Mouse (Mus musculus) embryonic facial prominence, embryonic 15.5 days (tissue): Measurements from ENCODE around the gene Gclc. TPM values are rescaled to one million over a fixed set of nuclear protein-coding genes. Genes with fewer than 3 reads are reported as not detected.

Source experiments
- ATAC-seq: fragments of 200-750 bp; cut with Nextera tagmentation; 2 replicates; pipeline ENCODE4 v1.8.0; 2017; ENCODE audit warnings: low read depth, moderate TSS enrichment; ENCODE audit not compliant: insufficient number of reproducible peaks, low FRiP score, low TSS enrichment
- H3K27ac ChIP-seq: fragments of 300-500 bp; sonication (generic); replicated peaks from 2 replicates; pipeline ENCODE4 v1.5.1; 2015; ENCODE audit warnings: mild to moderate bottlenecking, inconsistent platforms
- H3K27me3 ChIP-seq: fragments of 300-500 bp; sonication (generic); 2 replicates; pipeline ENCODE4 v1.6.1; 2015; ENCODE audit warnings: inconsistent platforms
- H3K36me3 ChIP-seq: fragments of 300-500 bp; sonication (generic); 2 replicates; pipeline ENCODE4 v1.6.1; 2015; ENCODE audit warnings: mild to moderate bottlenecking, inconsistent platforms
- H3K4me1 ChIP-seq: fragments of 300-500 bp; sonication (generic); 2 replicates; pipeline ENCODE4 v1.6.1; 2015; ENCODE audit warnings: inconsistent platforms
- H3K4me2 ChIP-seq: fragments of 300-500 bp; sonication (generic); replicated peaks from 2 replicates; pipeline ENCODE4 v1.6.1; 2015; ENCODE audit warnings: mild to moderate bottlenecking, inconsistent platforms
- H3K4me3 ChIP-seq: fragments of 300-500 bp; sonication (generic); replicated peaks from 2 replicates; pipeline ENCODE4 v1.5.1; 2015; ENCODE audit warnings: mild to moderate bottlenecking, inconsistent platforms
- H3K9ac ChIP-seq: fragments of 300-500 bp; sonication (generic); 2 replicates; pipeline ENCODE4 v1.6.1; 2015; ENCODE audit warnings: inconsistent platforms
- H3K9me3 ChIP-seq: fragments of 300-500 bp; sonication (generic); replicated peaks from 2 replicates; pipeline ENCODE4 v1.6.1; 2016; ENCODE audit warnings: inconsistent platforms
- WGBS: fragments of 180-500 bp; shearing (Covaris S2); methylation state at CpG from one replicate; pipeline ENCODE4 v1.1.7; 2015; 5-methylcytosine and 5-hydroxymethylcytosine counted together
- polyA plus RNA-seq: library from polyadenylated mRNA; unstranded; fragments of >200 nt; fragmentation: Nextera tagmentation; extraction: Ambion mirVana; gene quantifications from 2 replicates; pipeline ENCODE4 v1.2.1, GENCODE M21; 2015

Gene Gclc
- polyA plus RNA-seq, 1 experiment from 2014 or later = 16.3 TPM

DNA sequence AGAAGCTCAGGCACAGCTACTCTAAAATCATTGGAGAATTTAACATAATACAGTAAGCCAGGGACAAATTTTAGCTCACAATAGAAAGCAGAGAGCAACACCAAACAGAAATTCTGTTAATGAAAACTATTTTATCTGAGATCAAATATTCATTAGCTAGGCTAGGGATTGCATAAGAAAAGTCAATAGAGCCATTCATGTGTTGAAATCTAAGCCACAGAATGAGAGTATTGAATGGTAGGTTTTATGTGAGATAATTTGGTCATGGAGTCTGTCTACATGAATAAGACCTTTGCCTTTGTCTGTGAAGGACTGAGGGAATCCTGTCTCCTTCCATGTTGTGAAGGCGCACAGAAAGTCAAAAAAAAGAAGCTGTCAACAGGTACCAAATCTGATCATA lies 34.7 kb upstream of the Gclc start:
- H3K36me3 ChIP-seq = no peaks in the 10 kb centered on the region

DNA sequence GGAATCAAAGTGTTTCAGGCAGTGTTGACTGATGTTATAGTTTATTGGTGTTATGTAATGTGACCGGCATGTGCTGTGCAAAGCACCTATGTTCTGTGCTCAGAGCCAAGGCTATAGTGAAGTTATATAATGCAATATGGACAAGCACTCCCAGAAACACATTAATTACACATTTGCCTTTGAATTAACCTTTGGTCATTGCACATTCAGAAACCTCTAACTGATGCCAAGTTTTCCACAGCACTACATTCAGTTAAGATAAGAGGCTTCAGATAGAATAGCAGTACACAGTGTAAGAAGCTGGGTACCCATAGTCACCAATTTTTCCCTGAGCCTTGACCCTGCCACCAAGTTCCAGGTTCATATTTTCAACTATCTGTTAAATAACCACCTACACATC lies 32.0 kb upstream of the Gclc start:
- Histone ChIP-seq H3K9me3 (no peaks in the 10 kb centered on the region), H3K9ac (no peak overlapping the region), H3K4me1 (no peaks in the 10 kb centered on the region), H3K4me2 (no peak overlapping the region), H3K4me3 (no peak overlapping the region), H3K27ac (no peak overlapping the region), H3K36me3 (no peaks in the 10 kb centered on the region), H3K27me3 (no peaks in the 10 kb centered on the region)
- no peak for ATAC-seq
- WGBS = 91% methylated on average over 1 of the region's 1 CpGs

More for the DNA sequence above, 34.7 kb upstream of the Gclc start:
- no peak for ATAC-seq
- Histone ChIP-seq H3K9ac (no peak overlapping the region), H3K9me3 (no peaks in the 10 kb centered on the region), H3K27me3 (no peaks in the 10 kb centered on the region), H3K27ac (no peak overlapping the region), H3K4me2 (no peak overlapping the region), H3K4me3 (no peak overlapping the region), H3K4me1 (no peaks in the 10 kb centered on the region)
- 88% methylated on average over 1 of the region's 1 CpGs for WGBS

- 62% methylated on average over 6 of the region's 6 CpGs for WGBS
- no peak overlapping the region for H3K4me2 ChIP-seq
- ATAC-seq = no peak
Measured at GRCm38 (mm10) chr9:77724216-77724615, 30.1 kb upstream of the Gclc start.

GRCm38 (mm10) chr9:77725448-77725847 lies 28.9 kb upstream of the Gclc start:
- Histone ChIP-seq H3K36me3 (no peaks in the 10 kb centered on the region), H3K9me3 (no peaks in the 10 kb centered on the region), H3K27ac (no peak overlapping the region), H3K9ac (no peak overlapping the region), H3K4me2 (no peak overlapping the region), H3K4me1 (no peaks in the 10 kb centered on the region), H3K4me3 (no peak overlapping the region), H3K27me3 (no peaks in the 10 kb centered on the region)
- ATAC-seq = no peak
- 88% methylated on average over 8 of the region's 8 CpGs for WGBS

More at GRCm38 (mm10) chr9:77724216-77724615, 30.1 kb upstream of the Gclc start:
- no peak overlapping the region for H3K4me3 ChIP-seq
- H3K27ac ChIP-seq = no peak overlapping the region
- H3K36me3 ChIP-seq = no peaks in the 10 kb centered on the region
- no peaks in the 10 kb centered on the region for H3K4me1 ChIP-seq
- H3K9ac ChIP-seq = no peak overlapping the region
- no peaks in the 10 kb centered on the region for H3K27me3 ChIP-seq
- H3K9me3 ChIP-seq = no peaks in the 10 kb centered on the region

GRCm38 (mm10) chr9:77726018-77726684 lies 28.2 kb upstream of the Gclc start:
- Histone ChIP-seq H3K9ac (no peak overlapping the region), H3K9me3 (no peaks in the 10 kb centered on the region), H3K27ac (no peak overlapping the region), H3K4me1 (no peaks in the 10 kb centered on the region), H3K4me3 (no peak overlapping the region), H3K36me3 (no peaks in the 10 kb centered on the region), H3K4me2 (no peak overlapping the region), H3K27me3 (no peaks in the 10 kb centered on the region)
- no peak for ATAC-seq
- WGBS = 80% methylated on average over 6 of the region's 6 CpGs

- Histone ChIP-seq H3K4me3 (no peak overlapping the region), H3K36me3 (no peaks in the 10 kb centered on the region), H3K27ac (no peak overlapping the region), H3K4me2 (no peak overlapping the region), H3K9ac (no peak overlapping the region), H3K27me3 (no peaks in the 10 kb centered on the region), H3K9me3 (no peaks in the 10 kb centered on the region), H3K4me1 (no peaks in the 10 kb centered on the region)
- no peak for ATAC-seq
- 82% methylated on average over 2 of the region's 2 CpGs for WGBS
Measured at GRCm38 (mm10) chr9:77727012-77727411, 27.3 kb upstream of the Gclc start.

DNA sequence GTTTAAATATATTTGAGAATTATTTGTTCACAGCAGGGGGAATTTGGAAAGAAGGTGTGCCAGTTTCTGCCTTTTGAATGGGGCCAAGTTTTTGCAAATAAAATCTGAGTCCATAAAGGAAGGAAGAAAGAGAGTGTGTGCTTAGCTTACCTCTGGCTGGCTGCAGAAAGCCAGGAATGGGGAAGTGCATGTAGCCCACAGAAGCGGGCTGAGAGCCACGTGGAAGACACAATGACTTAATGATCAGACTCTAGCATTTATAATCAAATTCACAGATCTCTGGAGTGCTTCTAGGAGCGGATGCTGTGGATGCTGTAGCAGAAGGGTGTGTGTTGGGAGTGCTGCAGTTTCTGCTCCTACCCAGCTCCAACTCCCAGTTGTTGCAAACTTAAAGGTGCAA lies 22.3 kb upstream of the Gclc start:
- Histone ChIP-seq H3K27me3 (no peaks in the 10 kb centered on the region), H3K4me3 (no peak overlapping the region), H3K27ac (no peak overlapping the region), H3K9me3 (no peaks in the 10 kb centered on the region), H3K4me2 (no peak overlapping the region), H3K9ac (no peak overlapping the region), H3K36me3 (no peaks in the 10 kb centered on the region), H3K4me1 (no peaks in the 10 kb centered on the region)
- no peak for ATAC-seq
- 54% methylated on average over 3 of the region's 3 CpGs for WGBS

GRCm38 (mm10) chr9:77737298-77738041 lies 16.9 kb upstream of the Gclc start:
- Histone ChIP-seq H3K9me3 (no peaks in the 10 kb centered on the region), H3K36me3 (no peaks in the 10 kb centered on the region), H3K4me2 (no peak overlapping the region), H3K27me3 (no peaks in the 10 kb centered on the region), H3K27ac (no peak overlapping the region), H3K4me3 (no peak overlapping the region), H3K9ac (no peak overlapping the region), H3K4me1 (no peaks in the 10 kb centered on the region)
- ATAC-seq = no peak
- WGBS = 87% methylated on average over 6 of the region's 6 CpGs

GRCm38 (mm10) chr9:77741452-77741851 lies 12.9 kb upstream of the Gclc start:
- Histone ChIP-seq H3K4me1 (no peaks in the 10 kb centered on the region), H3K9me3 (no peaks in the 10 kb centered on the region), H3K4me2 (no peak overlapping the region), H3K27ac (no peak overlapping the region), H3K27me3 (no peaks in the 10 kb centered on the region), H3K4me3 (no peak overlapping the region), H3K9ac (no peak overlapping the region), H3K36me3 (no peaks in the 10 kb centered on the region)
- no peak for ATAC-seq
- WGBS = 78% methylated on average over 1 of the region's 1 CpGs

GRCm38 (mm10) chr9:77744798-77745197 lies 9.5 kb upstream of the Gclc start:
- Histone ChIP-seq H3K27me3 (no peaks in the 10 kb centered on the region), H3K36me3 (no peaks in the 10 kb centered on the region), H3K4me3 (no peak overlapping the region), H3K9ac (no peak overlapping the region), H3K4me2 (no peak overlapping the region), H3K4me1 (no peaks in the 10 kb centered on the region; the same call in 1 of the 2 replicates), H3K9me3 (no peaks in the 10 kb centered on the region), H3K27ac (peak overlapping the region; percentile 30; the same call in 1 of the 2 replicates)
- no peak for ATAC-seq
- WGBS = 48% methylated on average over 3 of the region's 3 CpGs

- 51% methylated on average over 2 of the region's 2 CpGs for WGBS
- Histone ChIP-seq H3K4me3 (no peak overlapping the region), H3K4me1 (peaks cover 7% of the 10 kb centered on the region; the same call in 1 of the 2 replicates), H3K9ac (no peak overlapping the region), H3K9me3 (no peaks in the 10 kb centered on the region), H3K27me3 (no peaks in the 10 kb centered on the region), H3K36me3 (no peaks in the 10 kb centered on the region), H3K4me2 (no peak overlapping the region), H3K27ac (no peak overlapping the region)
- no peak for ATAC-seq
Measured at GRCm38 (mm10) chr9:77746315-77746714, 8.0 kb upstream of the Gclc start.
